10 mouse cellular contexts compared by ENCODE assay signal in the genomic region with DNA sequence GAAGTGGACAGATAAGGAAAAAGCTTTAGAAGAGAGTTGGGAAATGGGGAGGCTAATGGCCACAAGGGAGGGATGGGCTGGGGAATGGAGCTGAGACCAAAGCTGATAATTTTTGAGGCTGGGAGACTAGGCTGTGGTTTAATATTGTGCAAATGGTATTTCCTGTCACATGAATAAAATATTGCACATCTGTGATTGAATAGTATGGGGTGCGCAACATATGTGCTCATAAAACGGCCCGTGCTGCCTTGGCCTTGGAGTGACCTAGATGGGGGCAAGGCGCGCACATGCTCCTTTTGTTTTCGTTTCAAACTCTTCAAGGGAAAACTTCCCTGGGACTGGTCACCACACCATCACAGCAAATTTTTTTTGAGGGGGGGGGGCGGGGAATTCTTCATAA. TPM values are rescaled to one million over a fixed set of nuclear protein-coding genes. Genes with fewer than 3 reads are reported as not detected.
DNase-seq lines count a peak whose midpoint lies in the region; ATAC-seq and TF ChIP-seq lines count a peak whose summit lies in the region.
"Had no signal": no experiment of that assay in that cellular context is flagged by ENCODE, and none has a peak within 500 bp of the region (broad histone marks: within the 10 kb centered on the region; RNA-seq: fewer than 3 reads in every experiment).

No protein-coding gene starts in this region.

- no peak overlapping the region for H3K4me2 ChIP-seq in liver, embryonic 11.5 days

- no peak overlapping the region for H3K4me3 ChIP-seq in bone marrow, adult 2 months (replicated peaks; ENCODE audit: control insufficient read depth, low read depth, low read length)
- H3K4me3 ChIP-seq in heart, embryonic 10.5 days, result no peak overlapping the region
- H3K4me3 ChIP-seq in liver, embryonic 11.5 days (ENCODE audit: low read depth, low read length), result no peak overlapping the region
- H3K4me3 ChIP-seq: erythroblast, embryonic 14.5 days had no signal

- TF ChIP-seq POLR2A in bone marrow, adult 2 months (IDR thresholded peaks at IDR 0.05; ENCODE audit: borderline replicate concordance, control insufficient read depth, low read depth, low read length), result no peak

- peaks cover 29% of the 10 kb centered on the region for H3K36me3 ChIP-seq in heart, embryonic 10.5 days
- peaks cover 4% of the 10 kb centered on the region; the same call in 1 of the 2 replicates for H3K36me3 ChIP-seq in liver, embryonic 11.5 days (ENCODE audit: control insufficient read depth, insufficient read depth, low read length)

- H3K27ac ChIP-seq in bone marrow, adult 2 months (ENCODE audit: control insufficient read depth, insufficient read depth, low read depth, low read length, poor library complexity), result 0 out of 2 replicates have a peak overlapping the region, but pooled peaks have one; percentile 1
- peak overlapping the region; percentile 81 for H3K27ac ChIP-seq in heart, embryonic 10.5 days
- peak overlapping the region; percentile 20 for H3K27ac ChIP-seq in liver, embryonic 11.5 days (ENCODE audit: low read depth, low read length)

- no peaks in the 10 kb centered on the region; the same call in none of the 2 replicates for H3K4me1 ChIP-seq in bone marrow, adult 2 months (ENCODE audit: control insufficient read depth, insufficient read depth, low read length)
- H3K4me1 ChIP-seq in heart, embryonic 10.5 days, result peaks cover 58% of the 10 kb centered on the region
- peaks cover 12% of the 10 kb centered on the region for H3K4me1 ChIP-seq in liver, embryonic 11.5 days (replicated peaks; ENCODE audit: control insufficient read depth, insufficient read depth, low read length)

- no peaks in the 10 kb centered on the region for H3K27me3 ChIP-seq in heart, embryonic 10.5 days (ENCODE audit: insufficient read depth, poor library complexity, severe bottlenecking)
- H3K27me3 ChIP-seq in liver, embryonic 11.5 days (replicated peaks; ENCODE audit: control insufficient read depth, insufficient read depth, low read length), result no peaks in the 10 kb centered on the region

- 66% methylated on average over 7 of the region's 7 CpGs for WGBS in bone marrow, adult 2 months
- 69% methylated on average over 7 of the region's 7 CpGs for WGBS in heart, embryonic 10.5 days
- WGBS in liver, embryonic 11.5 days, result 68% methylated on average over 7 of the region's 7 CpGs

- H3K9ac ChIP-seq in liver, embryonic 11.5 days (ENCODE audit: low read depth, low read length), result no peak overlapping the region

- no peaks in the 10 kb centered on the region for H3K9me3 ChIP-seq in heart, embryonic 10.5 days
- no peaks in the 10 kb centered on the region for H3K9me3 ChIP-seq in liver, embryonic 11.5 days (ENCODE audit: control insufficient read depth, low read length)

- no peak for TF ChIP-seq CTCF in bone marrow, adult 2 months (IDR thresholded peaks at IDR 0.05; ENCODE audit: control insufficient read depth, insufficient read depth, low read length)

- DNase-seq in kidney, postnatal 14 days, result peak; percentile 23
- no peak for DNase-seq in kidney, adult 9 months
- peak; percentile 75 for DNase-seq in heart, embryonic 10.5 days (ENCODE audit: low spot score)
- peak; percentile 29 for DNase-seq in liver, embryonic 11.5 days (ENCODE audit: low spot score)
- no peak for DNase-seq in urinary bladder, adult 2 months (ENCODE audit: low spot score)
- DNase-seq in retina, embryonic 14.5 days (ENCODE audit: low spot score), result no peak
- no peak for DNase-seq in adrenal gland, adult 8-10 months

- ATAC-seq in liver, embryonic 11.5 days (replicated peaks; ENCODE audit: low FRiP score), result no peak

RNA-seq across cellular contexts. Expression of gene Ston1, which starts 28.4 kb away (rescaled TPM):
- 0.80 TPM in 1 of 2 replicates, not detected in the other for polyA plus RNA-seq in bone marrow, adult 2 months (2011; ENCODE audit: insufficient read depth, insufficient read length, low replicate concordance, missing spikeins)
- 3.6 and 4.5 TPM in 2 replicates for polyA plus RNA-seq in heart, embryonic 10.5 days (2016; fragmentation: Nextera tagmentation; extraction: Ambion mirVana)
- polyA plus RNA-seq in liver, embryonic 11.5 days (2014; fragmentation: Nextera tagmentation; extraction: Ambion mirVana), result 2.8 and 2.9 TPM in 2 replicates
- 28.6 and 38.4 TPM in 2 replicates for polyA plus RNA-seq in urinary bladder, adult 2 months (2012; rRNA removed)
- total RNA-seq in adrenal gland, adult 8-10 months (2022), result 10 to 100 TPM; 32.2 to 49.3 (median 41.6) TPM
- total RNA-seq: hematopoietic stem cell, adult 5-6 weeks had no signal
- polyA plus RNA-seq: erythroblast, embryonic 14.5 days had no signal

RNA-seq across cellular contexts. Expression of gene Gtf2a1l, which starts 42.5 kb away (rescaled TPM):
- not detected in 2 replicates for polyA plus RNA-seq in bone marrow, adult 2 months (2011; ENCODE audit: insufficient read depth, insufficient read length, low replicate concordance, missing spikeins)
- polyA plus RNA-seq in heart, embryonic 10.5 days (2016; fragmentation: Nextera tagmentation; extraction: Ambion mirVana), result 0.26 TPM in 1 of 2 replicates, not detected in the other
- 0.14 TPM in 1 of 2 replicates, not detected in the other for polyA plus RNA-seq in liver, embryonic 11.5 days (2014; fragmentation: Nextera tagmentation; extraction: Ambion mirVana)
- not detected in 2 replicates for polyA plus RNA-seq in urinary bladder, adult 2 months (2012; rRNA removed)
- not detected for total RNA-seq in adrenal gland, adult 8-10 months (2022)
- total RNA-seq: hematopoietic stem cell, adult 5-6 weeks had no signal
- polyA plus RNA-seq: erythroblast, embryonic 14.5 days had no signal

Comparison
In these comparisons a context has a peak if more than half of its experiments do, and no peak if none do; other contexts are left out.
1. DNase-seq: peak in kidney, postnatal 14 days (single experiment), heart, embryonic 10.5 days (single experiment) and liver, embryonic 11.5 days (single experiment); none in kidney, adult 9 months (single experiment), urinary bladder, adult 2 months (single experiment), retina, embryonic 14.5 days (single experiment) and adrenal gland, adult 8-10 months (single experiment).
2. H3K27ac ChIP-seq: peak in every context shown above with its lines; median percentile 81 in heart, embryonic 10.5 days; 20 in liver, embryonic 11.5 days; 1 in bone marrow, adult 2 months.